Mouse (Mus musculus) layer of hippocampus, postnatal 25 days (tissue): Measurements from ENCODE around the gene Crygn. TPM values are rescaled to one million over a fixed set of nuclear protein-coding genes. Genes with fewer than 3 reads are reported as not detected.

Source experiments
- DNase-seq, 2 experiments: peaks; one replicate each; pipeline ENCODE4 v3.0.0; 2022; ENCODE audit warnings: mixed read lengths in 2 of 2, low spot score in 1 of 2; ENCODE audit errors: extremely low spot score in 1 of 2
- total RNA-seq, 2 experiments: library from RNA; stranded (reverse); gene quantifications; 2 replicates each; pipeline ENCODE4 v1.2.3; 2021

Crygn gene
- total RNA-seq, 2 experiments from 2014 or later: 1.4 TPM; not detected in 1

DNA sequence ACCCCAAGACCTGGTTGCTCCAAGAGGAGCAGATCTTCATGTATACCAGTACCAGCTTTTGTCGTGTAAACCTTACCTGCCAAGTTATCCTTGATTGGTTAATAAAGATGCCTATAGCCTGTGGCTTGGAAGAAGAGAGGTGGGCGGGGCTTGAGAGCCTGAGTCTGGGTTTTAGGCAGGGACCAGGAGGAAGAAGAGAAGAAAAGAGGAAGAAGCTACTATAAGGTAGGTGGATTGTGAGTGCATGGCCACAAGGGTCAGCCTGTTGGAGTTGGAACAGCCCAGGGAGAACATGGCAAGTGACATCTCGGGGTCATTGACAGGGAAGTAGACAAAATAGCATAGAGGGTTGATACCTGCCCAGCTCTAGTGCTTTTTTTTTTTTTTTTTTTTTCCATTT lies 38.0 kb downstream of the Crygn start:
- DNase-seq: no peak

- no peak for DNase-seq
Observed at GRCm38 (mm10) chr5:24718076-24718475, 39.7 kb downstream of the Crygn start.

DNA sequence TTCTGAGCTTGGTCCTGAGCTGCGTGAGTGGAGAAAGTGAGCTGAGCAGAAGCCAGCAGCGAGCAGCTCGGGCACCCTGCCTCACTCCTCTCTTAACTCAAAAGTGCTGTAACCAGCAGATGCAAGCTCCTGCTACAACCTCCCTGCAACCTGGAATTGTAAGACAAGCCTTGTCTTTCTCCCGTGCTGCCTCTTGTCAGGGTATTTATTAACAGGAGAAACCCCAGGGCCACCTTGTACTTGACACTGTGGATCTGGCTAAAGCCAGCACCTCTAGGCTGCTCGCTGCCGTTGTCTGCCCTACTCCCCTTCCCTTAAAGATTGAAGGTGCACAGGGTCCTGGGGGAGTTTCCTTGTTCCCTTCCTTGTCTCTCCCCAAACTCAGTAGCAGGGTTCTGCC lies 43.8 kb downstream of the Crygn start:
- DNase-seq: no peak

- peak in 1 of 2 experiments; percentile 21 for DNase-seq
Observed at GRCm38 (mm10) chr5:24713199-24713598, 44.6 kb downstream of the Crygn start.

DNA sequence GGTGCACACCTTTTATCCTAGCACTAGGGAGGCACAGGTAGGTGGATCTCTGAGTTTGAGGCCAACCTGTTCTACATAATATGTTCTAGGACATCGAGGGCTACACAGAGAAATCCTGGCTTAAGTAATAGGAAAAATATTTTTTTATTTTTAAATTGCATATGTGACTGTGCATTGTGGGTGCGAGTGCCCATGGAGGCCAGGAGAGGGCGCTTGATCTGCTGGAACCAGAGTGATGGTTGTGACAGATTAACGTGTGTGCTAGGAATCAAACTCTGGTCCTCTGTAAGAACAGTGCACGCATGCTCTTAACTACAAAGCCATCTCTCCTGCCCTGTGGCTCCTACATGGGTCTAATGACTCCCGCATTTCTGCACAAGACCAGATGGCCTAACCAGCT lies 46.2 kb downstream of the Crygn start:
- DNase-seq: no peak

DNA sequence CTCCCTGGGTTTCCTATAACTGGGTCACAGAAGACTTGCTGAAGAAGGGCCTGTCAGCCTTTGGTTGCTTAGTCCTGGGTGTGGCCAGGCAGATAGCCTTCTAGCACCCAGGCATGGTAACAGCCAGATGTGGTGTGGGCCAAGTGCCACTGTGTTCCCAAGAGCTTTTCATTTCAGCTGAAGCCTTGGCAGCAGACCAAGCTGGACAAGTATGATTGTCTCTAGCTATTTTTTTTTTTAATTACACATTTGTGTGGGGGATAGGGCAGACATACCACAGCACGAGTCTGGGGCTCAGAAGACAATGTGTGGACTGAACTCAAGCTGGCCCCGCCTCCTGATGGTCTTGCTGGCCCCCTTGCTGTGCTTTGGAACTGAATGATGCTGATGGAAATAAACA lies 47.8 kb downstream of the Crygn start:
- no peak for DNase-seq

DNA sequence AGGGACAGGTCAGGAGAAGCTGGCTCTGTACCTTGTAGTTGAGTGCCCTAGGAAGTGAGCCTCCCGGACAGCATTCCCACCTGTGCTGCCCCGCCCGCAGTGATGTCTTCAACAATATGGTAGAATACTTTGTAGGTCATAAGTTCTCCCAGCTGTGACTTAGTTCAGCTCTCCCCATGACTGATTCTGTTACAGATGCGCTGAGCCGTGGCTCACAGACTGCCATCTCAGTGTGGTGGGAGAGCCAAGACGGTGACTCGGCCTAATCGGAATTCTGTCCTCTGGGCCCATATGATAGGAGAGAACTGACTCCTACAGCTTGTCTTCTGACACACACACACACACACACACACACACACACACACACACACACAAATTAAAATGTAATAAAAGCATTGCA lies 53.2 kb downstream of the Crygn start:
- DNase-seq: no peak

DNA sequence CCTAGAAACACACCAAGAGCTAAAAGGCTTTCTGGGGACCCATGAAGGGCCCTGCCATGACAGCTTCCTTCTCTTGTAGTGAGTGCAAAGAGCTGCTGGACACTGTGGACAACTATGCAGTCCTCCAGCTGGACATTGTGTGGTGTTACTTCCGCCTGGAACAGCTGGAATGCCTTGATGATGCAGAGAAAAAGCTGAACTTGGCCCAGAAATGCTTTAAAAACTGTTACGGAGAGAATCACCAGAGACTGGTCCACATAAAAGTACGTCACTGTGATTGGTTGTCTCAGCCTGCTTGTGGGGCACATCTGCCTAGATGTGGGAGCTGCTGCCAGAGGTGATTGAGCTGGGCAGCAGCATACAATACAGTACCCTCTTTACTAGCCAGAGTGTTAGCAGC lies 56.5 kb downstream of the Crygn start:
- no peak for DNase-seq

Other genes with a start within 250 kb of the Crygn start
- gene Gbx1, start 230.8 kb downstream of the Crygn start, total RNA-seq: under 1 TPM; 0.10 to 0.16 TPM
- under 1 TPM; 0.27 to 0.52 TPM for gene Asb10, start 217.0 kb downstream of the Crygn start, total RNA-seq
- not detected for gene 4931409K22Rik, start 201.2 kb downstream of the Crygn start, total RNA-seq
- gene Abcf2, start 180.5 kb downstream of the Crygn start, total RNA-seq: 10 to 100 TPM; 72.6 to 80.0 TPM
- 10 to 100 TPM; 55.5 to 79.0 TPM for gene Chpf2, start 171.3 kb downstream of the Crygn start, total RNA-seq
- 10 to 100 TPM; 91.4 to 93.2 TPM for gene Smarcd3, start 133.6 kb downstream of the Crygn start, total RNA-seq
- 10 to 100 TPM; 65.8 to 70.7 TPM for gene Nub1, start 72.5 kb downstream of the Crygn start, total RNA-seq
- 1 to 10 TPM in 1 of 2 experiments, under 1 TPM in 1; 0.79 to 1.3 TPM for gene Wdr86, start 27.3 kb downstream of the Crygn start, total RNA-seq
- gene Rheb, start 84.6 kb upstream of the Crygn start, total RNA-seq: 100 to 1,000 TPM; 116 to 123 TPM